Mouse (Mus musculus): ENCODE results near the gene Dus2. TPM values are rescaled to one million over a fixed set of nuclear protein-coding genes. Genes with fewer than 3 reads are reported as not detected.

Gene Dus2
- 19.7 and 24.6 TPM in 2 replicates for polyA plus RNA-seq (2015; fragmentation: Nextera tagmentation; extraction: Ambion mirVana)

DNA sequence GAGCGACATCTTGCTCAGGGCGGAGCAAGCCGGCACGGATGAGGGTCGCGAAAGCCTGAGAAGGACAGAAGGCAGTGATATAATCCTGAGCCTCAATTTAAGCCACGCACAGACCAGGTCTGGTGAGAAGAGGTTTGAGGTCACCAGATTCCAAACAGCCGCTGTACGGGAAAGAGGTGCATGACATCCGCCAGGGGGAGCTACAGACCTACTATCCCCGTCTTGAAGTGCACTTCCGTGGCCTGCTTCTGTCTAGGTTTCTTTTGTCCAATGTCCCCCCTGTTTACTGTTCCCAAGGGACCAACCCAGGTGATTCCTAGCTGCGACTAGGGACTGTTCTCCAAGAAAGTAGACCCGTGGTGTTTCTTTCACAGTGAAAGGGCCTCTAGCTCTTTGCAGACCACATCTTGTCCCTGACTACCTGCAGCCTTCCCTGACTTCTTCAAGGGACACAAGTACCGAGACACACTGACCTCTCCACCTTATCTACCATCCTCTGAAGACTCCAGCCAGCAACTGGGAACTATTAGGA lies at the start of gene Dus2:
Gene Dus2 (plus strand): TSS at position 482 of the 532 bp plus-strand sequence.
- no peak within 1 kb of the TSS for H3K9ac ChIP-seq (replicated peaks; ENCODE audit: low read length)
- H3K4me1 ChIP-seq (ENCODE audit: insufficient read depth, low read length): 0 out of 2 replicates have a peak, but pooled peaks cover 2% of the 10 kb centered on the region
- no peak within 1 kb of the TSS for H3K27ac ChIP-seq (ENCODE audit: low read length)
- no peaks in the 10 kb centered on the region for H3K27me3 ChIP-seq (ENCODE audit: insufficient read depth, low read length)
- 12% methylated on average over 15 of the region's 15 CpGs for WGBS
- H3K36me3 ChIP-seq (ENCODE audit: insufficient read depth, low read length): no peaks in the 10 kb centered on the region
- peak; percentile 78 for ATAC-seq (ENCODE audit: low FRiP score, low TSS enrichment)
- no peaks in the 10 kb centered on the region for H3K9me3 ChIP-seq (ENCODE audit: low read length)
- peak within 1 kb of the TSS; percentile 29 for H3K4me2 ChIP-seq (replicated peaks; ENCODE audit: low read depth, low read length)
- H3K4me3 ChIP-seq (ENCODE audit: low read length): no peak within 1 kb of the TSS

- 95% methylated on average over 11 of the region's 11 CpGs for WGBS
- Histone ChIP-seq H3K27me3 (ENCODE audit: insufficient read depth, low read length) (no peaks in the 10 kb centered on the region), H3K4me3 (ENCODE audit: low read length) (no peak overlapping the region), H3K4me2 (replicated peaks; ENCODE audit: low read depth, low read length) (no peak overlapping the region), H3K4me1 (ENCODE audit: insufficient read depth, low read length) (peaks cover 7% of the 10 kb centered on the region), H3K9me3 (ENCODE audit: low read length) (no peaks in the 10 kb centered on the region), H3K9ac (replicated peaks; ENCODE audit: low read length) (no peak overlapping the region), H3K36me3 (ENCODE audit: insufficient read depth, low read length) (peaks cover 41% of the 10 kb centered on the region), H3K27ac (ENCODE audit: low read length) (no peak overlapping the region)
- ATAC-seq (ENCODE audit: low FRiP score, low TSS enrichment): no peak
Observed at GRCm38 (mm10) chr8:105942026-105942425, 49.1 kb upstream of the Dus2 start.

DNA sequence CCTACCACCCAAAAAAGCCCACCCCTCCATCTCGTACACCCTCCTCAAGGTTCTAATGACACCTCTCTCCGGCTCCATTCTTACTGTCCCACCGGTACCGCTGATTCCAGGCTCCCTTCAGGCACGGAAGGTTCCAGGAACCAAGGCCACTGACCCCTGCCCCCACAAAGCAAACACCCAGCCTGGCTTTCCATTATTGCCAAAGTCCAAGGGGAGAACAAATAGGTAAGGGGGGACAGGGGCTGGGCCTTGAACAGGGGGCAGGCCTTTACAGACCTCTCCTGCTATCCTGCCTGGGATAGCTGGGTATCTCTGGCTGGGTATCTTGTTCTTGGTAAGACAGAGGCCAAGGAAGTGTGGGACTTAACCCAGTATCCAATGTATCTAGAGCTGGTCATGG lies 48.6 kb upstream of the Dus2 start:
- no peak overlapping the region for H3K27ac ChIP-seq (ENCODE audit: low read length)
- no peak overlapping the region for H3K4me2 ChIP-seq (replicated peaks; ENCODE audit: low read depth, low read length)
- H3K27me3 ChIP-seq (ENCODE audit: insufficient read depth, low read length): no peaks in the 10 kb centered on the region
- H3K9ac ChIP-seq (replicated peaks; ENCODE audit: low read length): no peak overlapping the region
- H3K9me3 ChIP-seq (ENCODE audit: low read length): no peaks in the 10 kb centered on the region
- peaks cover 7% of the 10 kb centered on the region for H3K4me1 ChIP-seq (ENCODE audit: insufficient read depth, low read length)
- no peak for ATAC-seq (ENCODE audit: low FRiP score, low TSS enrichment)
- H3K4me3 ChIP-seq (ENCODE audit: low read length): no peak overlapping the region
- 93% methylated on average over 5 of the region's 5 CpGs for WGBS
- H3K36me3 ChIP-seq (ENCODE audit: insufficient read depth, low read length): peaks cover 43% of the 10 kb centered on the region

DNA sequence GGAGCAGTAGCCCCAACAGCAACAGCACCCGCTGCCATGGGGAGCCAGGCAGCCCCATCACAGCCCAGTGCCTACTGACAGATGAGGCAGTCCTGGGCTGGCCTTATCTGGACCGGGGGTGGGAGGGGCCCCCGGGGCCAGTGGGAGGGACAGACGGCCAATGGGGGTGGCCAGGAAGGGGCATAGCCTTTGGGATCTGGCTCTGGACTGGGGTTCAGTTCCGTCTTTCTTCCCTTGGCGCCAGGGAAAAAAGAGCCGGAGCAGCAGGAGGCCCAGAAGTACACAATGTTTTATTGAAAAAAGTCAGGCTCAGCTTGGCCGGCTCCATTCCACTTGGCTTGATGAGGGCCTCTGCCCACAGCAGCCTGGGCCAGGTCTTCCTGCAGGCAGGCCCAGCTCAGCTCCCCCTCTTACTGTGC lies 47.8 kb upstream of the Dus2 start, which contains the start of gene Lcat:
Gene Lcat (minus strand): TSS at position 62 of the 419 bp plus-strand sequence.
- Histone ChIP-seq H3K36me3 (ENCODE audit: insufficient read depth, low read length) (peaks cover 43% of the 10 kb centered on the region), H3K27me3 (ENCODE audit: insufficient read depth, low read length) (no peaks in the 10 kb centered on the region), H3K4me3 (ENCODE audit: low read length) (no peak within 1 kb of the TSS), H3K27ac (ENCODE audit: low read length) (no peak within 1 kb of the TSS), H3K4me1 (ENCODE audit: insufficient read depth, low read length) (peaks cover 3% of the 10 kb centered on the region), H3K4me2 (replicated peaks; ENCODE audit: low read depth, low read length) (no peak within 1 kb of the TSS), H3K9ac (replicated peaks; ENCODE audit: low read length) (no peak within 1 kb of the TSS), H3K9me3 (ENCODE audit: low read length) (no peaks in the 10 kb centered on the region)
- no peak for ATAC-seq (ENCODE audit: low FRiP score, low TSS enrichment)
- WGBS: 83% methylated on average over 7 of the region's 8 CpGs

DNA sequence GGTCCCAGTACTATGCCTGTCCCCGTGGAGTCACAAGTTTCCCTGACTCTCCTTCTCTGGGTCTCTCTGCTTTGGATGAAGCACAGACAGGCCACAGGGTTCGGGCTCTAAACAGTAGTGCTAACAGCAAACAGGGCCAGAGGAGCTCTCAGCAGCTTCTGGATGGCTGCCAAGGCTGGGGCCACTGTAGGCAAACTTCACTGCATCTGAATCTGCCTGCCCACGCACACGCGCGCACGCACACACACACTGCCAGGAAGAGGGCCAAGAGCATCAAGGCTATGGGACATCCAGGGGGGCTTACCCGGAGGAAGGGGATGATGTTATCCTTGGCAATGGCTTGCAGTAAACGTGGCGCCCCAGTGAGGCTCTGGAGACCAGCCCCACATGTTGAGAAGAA lies 41.8 kb upstream of the Dus2 start:
- no peaks in the 10 kb centered on the region for H3K9me3 ChIP-seq (ENCODE audit: low read length)
- no peak overlapping the region for H3K9ac ChIP-seq (replicated peaks; ENCODE audit: low read length)
- H3K27me3 ChIP-seq (ENCODE audit: insufficient read depth, low read length): no peaks in the 10 kb centered on the region
- H3K4me2 ChIP-seq (replicated peaks; ENCODE audit: low read depth, low read length): no peak overlapping the region
- H3K36me3 ChIP-seq (ENCODE audit: insufficient read depth, low read length): peaks cover 49% of the 10 kb centered on the region
- peaks cover 12% of the 10 kb centered on the region for H3K4me1 ChIP-seq (ENCODE audit: insufficient read depth, low read length)
- no peak; the same call in 1 of the 2 replicates for ATAC-seq (ENCODE audit: low FRiP score, low TSS enrichment)
- no peak overlapping the region for H3K27ac ChIP-seq (ENCODE audit: low read length)
- no peak overlapping the region for H3K4me3 ChIP-seq (ENCODE audit: low read length)
- 47% methylated on average over 10 of the region's 10 CpGs for WGBS

- Histone ChIP-seq H3K27me3 (ENCODE audit: insufficient read depth, low read length) (no peaks in the 10 kb centered on the region), H3K9ac (replicated peaks; ENCODE audit: low read length) (no peak overlapping the region), H3K4me3 (ENCODE audit: low read length) (no peak overlapping the region), H3K4me2 (replicated peaks; ENCODE audit: low read depth, low read length) (no peak overlapping the region), H3K36me3 (ENCODE audit: insufficient read depth, low read length) (peaks cover 44% of the 10 kb centered on the region), H3K9me3 (ENCODE audit: low read length) (no peaks in the 10 kb centered on the region), H3K4me1 (ENCODE audit: insufficient read depth, low read length) (peaks cover 12% of the 10 kb centered on the region), H3K27ac (ENCODE audit: low read length) (no peak overlapping the region; the same call in 1 of the 2 replicates)
- ATAC-seq (ENCODE audit: low FRiP score, low TSS enrichment): peak; percentile 58; the same call in 1 of the 2 replicates
- 39% methylated on average over 7 of the region's 7 CpGs for WGBS
Observed at GRCm38 (mm10) chr8:105951057-105951659, 40.0 kb upstream of the Dus2 start.

DNA sequence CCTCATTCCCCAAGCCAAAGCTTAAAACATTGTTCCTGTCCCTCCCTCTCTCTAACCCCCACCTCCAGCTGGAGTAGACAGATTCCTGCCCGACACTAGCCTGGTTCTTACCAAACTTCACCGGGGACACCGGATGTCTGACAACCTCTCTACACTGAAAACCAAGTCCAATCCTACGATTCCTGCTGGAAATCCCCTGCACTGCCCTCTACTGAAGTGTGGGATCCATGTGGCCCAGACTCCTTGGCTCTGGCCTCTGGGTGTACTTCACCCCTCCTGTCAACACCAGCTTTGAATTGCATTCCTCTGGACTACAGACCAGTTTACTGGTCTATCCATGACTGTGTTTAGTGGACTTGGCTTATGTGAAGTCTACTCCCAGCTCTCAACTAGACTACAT lies 34.6 kb upstream of the Dus2 start:
- H3K27me3 ChIP-seq (ENCODE audit: insufficient read depth, low read length): no peaks in the 10 kb centered on the region
- H3K4me1 ChIP-seq (ENCODE audit: insufficient read depth, low read length): peaks cover 1% of the 10 kb centered on the region; the same call in 1 of the 2 replicates
- H3K4me2 ChIP-seq (replicated peaks; ENCODE audit: low read depth, low read length): no peak overlapping the region
- H3K27ac ChIP-seq (ENCODE audit: low read length): no peak overlapping the region
- H3K36me3 ChIP-seq (ENCODE audit: insufficient read depth, low read length): peaks cover 24% of the 10 kb centered on the region
- no peaks in the 10 kb centered on the region for H3K9me3 ChIP-seq (ENCODE audit: low read length)
- H3K4me3 ChIP-seq (ENCODE audit: low read length): no peak overlapping the region
- no peak overlapping the region for H3K9ac ChIP-seq (replicated peaks; ENCODE audit: low read length)
- ATAC-seq (ENCODE audit: low FRiP score, low TSS enrichment): no peak
- WGBS: 88% methylated on average over 4 of the region's 4 CpGs

DNA sequence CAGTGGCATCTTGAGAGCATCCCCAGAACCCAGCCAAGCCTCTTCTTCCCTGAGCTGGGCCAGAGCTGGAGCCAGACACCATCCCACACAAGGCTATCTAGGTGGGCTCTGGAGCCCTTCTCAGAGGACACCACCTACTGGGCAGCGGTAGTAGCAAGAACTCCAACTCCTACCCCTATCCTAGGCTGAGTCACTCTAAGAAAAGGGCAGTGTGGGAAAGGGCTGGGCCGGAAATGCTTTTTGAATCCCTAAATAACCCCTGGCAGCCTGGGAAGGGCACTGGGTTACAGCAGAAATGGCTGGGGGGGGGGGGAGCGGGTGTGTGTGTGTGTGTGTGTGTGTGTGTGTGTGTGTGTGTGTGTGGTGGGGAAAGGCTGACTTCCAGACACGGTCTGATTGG lies 33.3 kb upstream of the Dus2 start:
- Histone ChIP-seq H3K36me3 (ENCODE audit: insufficient read depth, low read length) (peaks cover 24% of the 10 kb centered on the region), H3K9me3 (ENCODE audit: low read length) (no peaks in the 10 kb centered on the region), H3K27me3 (ENCODE audit: insufficient read depth, low read length) (no peaks in the 10 kb centered on the region), H3K4me3 (ENCODE audit: low read length) (no peak overlapping the region), H3K4me1 (ENCODE audit: insufficient read depth, low read length) (0 out of 2 replicates have a peak, but pooled peaks cover 2% of the 10 kb centered on the region), H3K9ac (replicated peaks; ENCODE audit: low read length) (no peak overlapping the region), H3K27ac (ENCODE audit: low read length) (no peak overlapping the region), H3K4me2 (replicated peaks; ENCODE audit: low read depth, low read length) (no peak overlapping the region)
- no peak for ATAC-seq (ENCODE audit: low FRiP score, low TSS enrichment)
- 61% methylated on average over 3 of the region's 4 CpGs for WGBS

GRCm38 (mm10) chr8:105959350-105959749 lies 31.8 kb upstream of the Dus2 start:
- ATAC-seq (ENCODE audit: low FRiP score, low TSS enrichment): no peak
- no peak overlapping the region for H3K9ac ChIP-seq (replicated peaks; ENCODE audit: low read length)
- H3K36me3 ChIP-seq (ENCODE audit: insufficient read depth, low read length): peaks cover 16% of the 10 kb centered on the region
- H3K4me1 ChIP-seq (ENCODE audit: insufficient read depth, low read length): 0 out of 2 replicates have a peak, but pooled peaks cover 10% of the 10 kb centered on the region
- no peak overlapping the region for H3K4me3 ChIP-seq (ENCODE audit: low read length)
- no peaks in the 10 kb centered on the region for H3K9me3 ChIP-seq (ENCODE audit: low read length)
- H3K4me2 ChIP-seq (replicated peaks; ENCODE audit: low read depth, low read length): no peak overlapping the region
- H3K27ac ChIP-seq (ENCODE audit: low read length): no peak overlapping the region
- WGBS: 80% methylated on average over 7 of the region's 7 CpGs
- H3K27me3 ChIP-seq (ENCODE audit: insufficient read depth, low read length): no peaks in the 10 kb centered on the region

- WGBS: 82% methylated on average over 14 of the region's 14 CpGs
- peaks cover 7% of the 10 kb centered on the region; the same call in 1 of the 2 replicates for H3K36me3 ChIP-seq (ENCODE audit: insufficient read depth, low read length)
Observed at GRCm38 (mm10) chr8:105961101-105961500, 30.0 kb upstream of the Dus2 start.

More at GRCm38 (mm10) chr8:105961101-105961500, 30.0 kb upstream of the Dus2 start:
- no peak overlapping the region for H3K4me3 ChIP-seq (ENCODE audit: low read length)
- no peak for ATAC-seq (ENCODE audit: low FRiP score, low TSS enrichment)
- H3K27ac ChIP-seq (ENCODE audit: low read length): no peak overlapping the region
- no peak overlapping the region for H3K9ac ChIP-seq (replicated peaks; ENCODE audit: low read length)
- no peaks in the 10 kb centered on the region for H3K9me3 ChIP-seq (ENCODE audit: low read length)
- H3K27me3 ChIP-seq (ENCODE audit: insufficient read depth, low read length): no peaks in the 10 kb centered on the region
- peaks cover 21% of the 10 kb centered on the region for H3K4me1 ChIP-seq (ENCODE audit: insufficient read depth, low read length)
- no peak overlapping the region for H3K4me2 ChIP-seq (replicated peaks; ENCODE audit: low read depth, low read length)
